12 mouse cellular contexts compared by ENCODE assay signal in the genomic region with DNA sequence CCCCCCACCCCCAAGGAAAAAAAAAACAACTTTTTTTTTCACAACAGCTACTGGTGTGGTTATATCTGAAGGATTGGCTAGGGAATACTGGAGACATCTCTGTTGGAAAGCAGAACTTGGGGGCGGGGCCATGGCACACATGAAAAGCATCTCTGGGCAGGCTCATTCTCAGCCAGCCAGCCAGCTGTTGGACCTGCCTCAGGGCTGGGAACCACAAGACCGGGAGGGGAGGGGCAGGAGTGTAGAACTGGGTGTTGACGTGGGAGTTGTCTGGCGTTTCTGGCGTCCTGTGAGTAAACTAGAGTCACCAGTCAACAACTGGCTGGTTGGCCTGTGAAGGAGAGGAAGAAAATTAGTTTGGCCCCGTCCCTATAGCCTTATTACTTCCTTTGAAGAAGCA. TPM values are rescaled to one million over a fixed set of nuclear protein-coding genes. Genes with fewer than 3 reads are reported as not detected.
DNase-seq lines count a peak whose midpoint lies in the region; ATAC-seq and TF ChIP-seq lines count a peak whose summit lies in the region.
"Had no signal": no experiment of that assay in that cellular context is flagged by ENCODE, and none has a peak within 500 bp of the region (broad histone marks: within the 10 kb centered on the region; RNA-seq: fewer than 3 reads in every experiment).

No protein-coding gene starts in this region.

- no peak overlapping the region for H3K9ac ChIP-seq in liver, embryonic 13.5 days
- H3K9ac ChIP-seq: forebrain, embryonic 15.5 days had no signal

- H3K4me2 ChIP-seq in liver, embryonic 13.5 days, result no peak overlapping the region
- H3K4me2 ChIP-seq: forebrain, embryonic 15.5 days had no signal

- H3K4me3 ChIP-seq in liver, embryonic 13.5 days (replicated peaks), result no peak overlapping the region
- no peak overlapping the region for H3K4me3 ChIP-seq in lung, adult 2 months (replicated peaks; ENCODE audit: extremely low read depth, low read depth, low read length)
- H3K4me3 ChIP-seq: forebrain, embryonic 15.5 days had no signal

- H3K36me3 ChIP-seq in liver, embryonic 13.5 days, result peaks cover 88% of the 10 kb centered on the region

- TF ChIP-seq POLR2A in lung, adult 2 months (IDR thresholded peaks at IDR 0.05; ENCODE audit: borderline replicate concordance, extremely low read depth, low read depth, low read length), result no peak

- H3K4me1 ChIP-seq in liver, embryonic 13.5 days (replicated peaks), result peaks cover 25% of the 10 kb centered on the region
- H3K4me1 ChIP-seq in lung, adult 2 months (ENCODE audit: control insufficient read depth, insufficient read depth, low read length), result peaks cover 7% of the 10 kb centered on the region

- peak overlapping the region; percentile 38; the same call in 1 of the 2 replicates for H3K27ac ChIP-seq in liver, embryonic 13.5 days
- H3K27ac ChIP-seq: forebrain, embryonic 15.5 days had no signal

- H3K27me3 ChIP-seq in liver, embryonic 13.5 days, result no peaks in the 10 kb centered on the region
- H3K27me3 ChIP-seq: forebrain, embryonic 15.5 days; megakaryocyte, embryonic 14.5 days had no signal

- H3K9me3 ChIP-seq in liver, embryonic 13.5 days (replicated peaks), result peaks cover 23% of the 10 kb centered on the region
- H3K9me3 ChIP-seq: forebrain, embryonic 15.5 days had no signal

- no peak for ATAC-seq in liver, embryonic 13.5 days (ENCODE audit: low read depth)
- no peak for ATAC-seq in monocyte, adult 5-6 weeks (replicated peaks; ENCODE audit: insufficient number of reproducible peaks, low FRiP score, low TSS enrichment, poor library complexity, severe bottlenecking)
- ATAC-seq: forebrain, embryonic 15.5 days had no signal

- no peak for TF ChIP-seq CTCF in lung, adult 2 months (IDR thresholded peaks at IDR 0.05; ENCODE audit: insufficient read depth, low read length)

- DNase-seq in adrenal gland, postnatal 14 days, result peak; percentile 52
- DNase-seq in adrenal gland, adult 18-20 months (ENCODE audit: low spot score in 2 of 2), result no peak
- DNase-seq in liver, embryonic 13.5 days, result no peak
- no peak for DNase-seq in liver
- peak; percentile 19 for DNase-seq in lung, adult 2 months
- peak; percentile 69 to 76 for DNase-seq in urinary bladder, postnatal 4 days (ENCODE audit: low spot score in 2 of 2)
- DNase-seq in thymus, postnatal 14 days, result no peak

- 47% methylated on average over 6 of the region's 6 CpGs for WGBS in liver, embryonic 13.5 days (ENCODE audit: insufficient replicate concordance)
- WGBS in lung, adult 2 months, result 43% methylated on average over 6 of the region's 6 CpGs

RNA-seq across cellular contexts. Expression of a gene that starts 4.8 kb away (rescaled TPM):
- 0.70 and 0.94 TPM in 2 replicates for total RNA-seq in adrenal gland, postnatal 14 days (2021)
- total RNA-seq in adrenal gland, adult 18-20 months (2021), result 1 to 10 TPM; 1.2 to 1.9 TPM
- 0.19 and 0.24 TPM in 2 replicates for polyA plus RNA-seq in liver, embryonic 13.5 days (2015; fragmentation: Nextera tagmentation; extraction: Ambion mirVana)
- polyA plus RNA-seq in lung, adult 2 months (2012; rRNA removed), result 3.4 and 5.0 TPM in 2 replicates
- total RNA-seq in monocyte, adult 5-6 weeks (2017), result 0.75 TPM in 1 of 3 replicates, not detected in the others

RNA-seq across cellular contexts. Expression of a gene that starts 9.3 kb away (rescaled TPM):
- not detected in 2 replicates for total RNA-seq in adrenal gland, postnatal 14 days (2021)
- not detected for total RNA-seq in adrenal gland, adult 18-20 months (2021)
- not detected in 2 replicates for polyA plus RNA-seq in liver, embryonic 13.5 days (2015; fragmentation: Nextera tagmentation; extraction: Ambion mirVana)
- not detected in 2 replicates for polyA plus RNA-seq in lung, adult 2 months (2012; rRNA removed)
- not detected in 3 replicates for total RNA-seq in monocyte, adult 5-6 weeks (2017)
- total RNA-seq: layer of hippocampus, postnatal 10 days had no signal
- polyA plus RNA-seq: forebrain, embryonic 15.5 days; small intestine, adult 2 months had no signal

RNA-seq across cellular contexts. Expression of a gene that starts 9.3 kb away (rescaled TPM):
- 8.3 and 12.0 TPM in 2 replicates for total RNA-seq in adrenal gland, postnatal 14 days (2021)
- total RNA-seq in adrenal gland, adult 18-20 months (2021), result 1 to 10 TPM; 8.3 to 9.5 TPM
- 7.3 and 7.6 TPM in 2 replicates for polyA plus RNA-seq in liver, embryonic 13.5 days (2015; fragmentation: Nextera tagmentation; extraction: Ambion mirVana)
- polyA plus RNA-seq in lung, adult 2 months (2012; rRNA removed), result 6.0 and 6.7 TPM in 2 replicates
- 1.6 to 7.1 TPM (median 6.4 TPM) in 3 replicates for total RNA-seq in monocyte, adult 5-6 weeks (2017)

RNA-seq across cellular contexts. Expression of a gene that starts 9.5 kb away (rescaled TPM):
- 60.7 and 92.8 TPM in 2 replicates for total RNA-seq in adrenal gland, postnatal 14 days (2021)
- 10 to 100 TPM; 67.2 to 67.4 TPM for total RNA-seq in adrenal gland, adult 18-20 months (2021)
- 86.9 and 89.1 TPM in 2 replicates for polyA plus RNA-seq in liver, embryonic 13.5 days (2015; fragmentation: Nextera tagmentation; extraction: Ambion mirVana)
- 176 and 201 TPM in 2 replicates for polyA plus RNA-seq in lung, adult 2 months (2012; rRNA removed)
- 1.4 to 3.6 TPM (median 2.3 TPM) in 3 replicates for total RNA-seq in monocyte, adult 5-6 weeks (2017)

RNA-seq across cellular contexts. Expression of a gene that starts 9.9 kb away (rescaled TPM):
- 32.1 and 36.7 TPM in 2 replicates for total RNA-seq in adrenal gland, postnatal 14 days (2021)
- 10 to 100 TPM; 31.1 to 36.6 TPM for total RNA-seq in adrenal gland, adult 18-20 months (2021)
- polyA plus RNA-seq in liver, embryonic 13.5 days (2015; fragmentation: Nextera tagmentation; extraction: Ambion mirVana), result 3.7 and 5.0 TPM in 2 replicates
- polyA plus RNA-seq in lung, adult 2 months (2012; rRNA removed), result 22.0 and 23.4 TPM in 2 replicates
- total RNA-seq in monocyte, adult 5-6 weeks (2017), result 49.9 to 74.6 TPM (median 50.8 TPM) in 3 replicates

Comparison
In these comparisons a context has a peak if more than half of its experiments do, and no peak if none do; other contexts are left out.
1. DNase-seq: peak in adrenal gland, postnatal 14 days (single experiment), lung, adult 2 months (single experiment) and urinary bladder, postnatal 4 days (2 of 2); none in adrenal gland, adult 18-20 months (0 of 2), liver, embryonic 13.5 days (single experiment), liver (single experiment) and thymus, postnatal 14 days (single experiment).